Mouse (Mus musculus) retina, postnatal 1 day (tissue): ENCODE measurements around the gene Meis3.

ENCODE experiments used
- DNase-seq: peaks from one replicate; pipeline ENCODE4 v3.0.0-alpha.2; 2012

The Meis3 gene

GRCm38 (mm10) chr7:16174597-16175541 is at the start of gene Meis3:
Gene Meis3, plus strand, starts transcription at chr7:16175090.
- peak; percentile 87 for DNase-seq

- DNase-seq, result no peak
These were observed 49.1 kb upstream of the Meis3 start for GRCm38 (mm10) chr7:16125829-16126228.

GRCm38 (mm10) chr7:16128344-16128743 is 46.5 kb upstream of the Meis3 start:
- DNase-seq, result no peak

- DNase-seq, result no peak
These were observed 46.0 kb upstream of the Meis3 start for GRCm38 (mm10) chr7:16128899-16129298.

GRCm38 (mm10) chr7:16129421-16129845 is 45.5 kb upstream of the Meis3 start, which contains the start of gene Slc8a2:
Gene Slc8a2, plus strand, starts transcription at chr7:16129826.
- peak; percentile 92 for DNase-seq

- DNase-seq, result peak; percentile 94
These were observed 44.8 kb upstream of the Meis3 start for GRCm38 (mm10) chr7:16129846-16130691.

GRCm38 (mm10) chr7:16130956-16131634 is 43.8 kb upstream of the Meis3 start:
- DNase-seq, result peak; percentile 16

GRCm38 (mm10) chr7:16132161-16132581 is 42.7 kb upstream of the Meis3 start:
- DNase-seq, result peak; percentile 21

GRCm38 (mm10) chr7:16132926-16133325 is 42.0 kb upstream of the Meis3 start:
- no peak for DNase-seq

- no peak for DNase-seq
These were observed 41.2 kb upstream of the Meis3 start for GRCm38 (mm10) chr7:16133691-16134090.

- DNase-seq, result peak; percentile 50
These were observed 39.9 kb upstream of the Meis3 start for GRCm38 (mm10) chr7:16134951-16135392.

GRCm38 (mm10) chr7:16146489-16147410 is 28.1 kb upstream of the Meis3 start:
- DNase-seq, result peak; percentile 25

- peak; percentile 58 for DNase-seq
These were observed 27.2 kb upstream of the Meis3 start for GRCm38 (mm10) chr7:16147643-16148042.

- DNase-seq, result no peak
These were observed 25.6 kb upstream of the Meis3 start for GRCm38 (mm10) chr7:16149241-16149640.

- DNase-seq, result no peak
These were observed 24.4 kb upstream of the Meis3 start for GRCm38 (mm10) chr7:16150191-16151145.

GRCm38 (mm10) chr7:16153522-16153921 is 21.4 kb upstream of the Meis3 start:
- peak; percentile 84 for DNase-seq

GRCm38 (mm10) chr7:16155132-16155872 is 19.6 kb upstream of the Meis3 start:
- DNase-seq, result no peak

- no peak for DNase-seq
These were observed 18.7 kb upstream of the Meis3 start for GRCm38 (mm10) chr7:16156105-16156714.

- DNase-seq, result no peak
These were observed 16.2 kb upstream of the Meis3 start for GRCm38 (mm10) chr7:16158735-16159134.
